Mouse (Mus musculus): ENCODE measurements around the gene Ces1d.

DNA sequence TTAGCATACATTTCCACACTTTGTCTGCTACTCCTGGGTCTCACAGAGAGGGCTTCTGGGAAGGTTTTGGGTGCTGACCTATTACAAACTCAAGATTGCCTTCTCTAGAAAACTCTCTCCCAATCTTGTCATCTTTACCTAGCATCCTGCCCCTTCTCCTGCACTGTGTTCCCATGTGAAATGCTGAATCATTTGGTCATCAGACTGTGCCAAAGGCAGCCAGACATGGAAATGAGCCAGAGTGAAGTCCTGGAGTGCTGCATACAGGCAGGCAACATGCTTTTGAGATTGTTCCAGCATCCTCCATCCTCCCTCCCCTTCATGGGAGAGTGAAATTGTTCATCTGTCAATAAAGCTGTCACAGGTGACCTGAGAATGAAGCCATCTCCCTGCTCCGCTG lies 46.2 kb downstream of the Ces1d start:
- TF ChIP-seq EP300 (IDR thresholded peaks at IDR 0.05; ENCODE audit: insufficient read depth, low read depth, low read length) (no peak), CTCF (IDR thresholded peaks at IDR 0.05; ENCODE audit: low read depth, low read length) (no peak)

Measured in ES-Bruce4 (cell line).